Mouse (Mus musculus) ES-E14 (cell line): ENCODE measurements around the gene Hoxd12.
A peak's percentile ranks its signal among the peaks of the same experiment; 100 is the strongest.

Experiments used
- MAFK ChIP-seq: IDR thresholded peaks from 2 replicates; pipeline ENCODE4 v1.6.1; 2014; ENCODE audit warnings: mild to moderate bottlenecking, low read depth, low read length, inconsistent platforms; ENCODE audit not compliant: insufficient read depth
- ZNF384 ChIP-seq: IDR thresholded peaks from 2 replicates; pipeline ENCODE4 v1.6.1; 2012; ENCODE audit warnings: low read depth, low read length, inconsistent platforms

GRCm38 (mm10) chr2:74689574-74690337, 14.9 kb downstream of the Hoxd12 start:
- TF ChIP-seq ZNF384 = peak; percentile 34; the same call in 1 of the 2 replicates
- TF ChIP-seq MAFK = no peak
